Mouse (Mus musculus): ENCODE results near the gene Rbm34. TPM values are rescaled to one million over a fixed set of nuclear protein-coding genes. Genes with fewer than 3 reads are reported as not detected.

Rbm34 gene
- polyA plus RNA-seq, 1 experiment = 3.7 TPM

- H3K27me3 ChIP-seq (ENCODE audit: control insufficient read depth, insufficient read depth, low read length) = no peaks in the 10 kb centered on the region
- peaks cover 16% of the 10 kb centered on the region for H3K4me1 ChIP-seq (replicated peaks; ENCODE audit: control insufficient read depth, insufficient read depth, low read length)
- WGBS = under 1% methylated on average over 48 of the region's 48 CpGs
- TF ChIP-seq POLR2A (IDR thresholded peaks at IDR 0.05; ENCODE audit: control insufficient read depth, extremely low read depth, insufficient read depth, low read length, poor library complexity) (peak; percentile 58; the same call in 1 of the 2 replicates), CTCF (IDR thresholded peaks at IDR 0.05; ENCODE audit: borderline replicate concordance, control insufficient read depth, extremely low read depth, insufficient read depth, low read length, poor library complexity) (no peak)
- H3K36me3 ChIP-seq (ENCODE audit: control insufficient read depth, insufficient read depth, low read length) = peaks cover 8% of the 10 kb centered on the region
- peak within 1 kb of the TSS; percentile 66 for H3K4me3 ChIP-seq (ENCODE audit: control insufficient read depth, insufficient read depth, low read length)
- H3K27ac ChIP-seq (ENCODE audit: control insufficient read depth, insufficient read depth, low read length) = no peak within 1 kb of the TSS
- peak; percentile 92 for DNase-seq
These were observed 25.1 kb downstream of the Rbm34 start, which contains the start of gene Tomm20 for GRCm38 (mm10) chr8:126945730-126946163. Gene Tomm20 (minus strand): TSS chr8:126945844.

- Histone ChIP-seq H3K27ac (ENCODE audit: control insufficient read depth, insufficient read depth, low read length) (no peak overlapping the region), H3K27me3 (ENCODE audit: control insufficient read depth, insufficient read depth, low read length) (no peaks in the 10 kb centered on the region), H3K36me3 (ENCODE audit: control insufficient read depth, insufficient read depth, low read length) (peaks cover 1% of the 10 kb centered on the region), H3K4me3 (ENCODE audit: control insufficient read depth, insufficient read depth, low read length) (peak overlapping the region; percentile 66), H3K4me1 (replicated peaks; ENCODE audit: control insufficient read depth, insufficient read depth, low read length) (peaks cover 16% of the 10 kb centered on the region)
- WGBS = under 1% methylated on average over 46 of the region's 46 CpGs
- no peak for TF ChIP-seq CTCF (IDR thresholded peaks at IDR 0.05; ENCODE audit: borderline replicate concordance, control insufficient read depth, extremely low read depth, insufficient read depth, low read length, poor library complexity)
- peak; percentile 39 for DNase-seq
These were observed 25.8 kb downstream of the Rbm34 start for GRCm38 (mm10) chr8:126944781-126945691.

GRCm38 (mm10) chr8:126943565-126943964, 27.3 kb downstream of the Rbm34 start:
- no peak overlapping the region for H3K4me3 ChIP-seq (ENCODE audit: control insufficient read depth, insufficient read depth, low read length)
- H3K27ac ChIP-seq (ENCODE audit: control insufficient read depth, insufficient read depth, low read length) = no peak overlapping the region
- peaks cover 9% of the 10 kb centered on the region for H3K36me3 ChIP-seq (ENCODE audit: control insufficient read depth, insufficient read depth, low read length)
- no peaks in the 10 kb centered on the region for H3K27me3 ChIP-seq (ENCODE audit: control insufficient read depth, insufficient read depth, low read length)
- WGBS = 85% methylated on average over 7 of the region's 7 CpGs
- H3K4me1 ChIP-seq (replicated peaks; ENCODE audit: control insufficient read depth, insufficient read depth, low read length) = peaks cover 16% of the 10 kb centered on the region
- DNase-seq = no peak
- TF ChIP-seq CTCF (IDR thresholded peaks at IDR 0.05; ENCODE audit: borderline replicate concordance, control insufficient read depth, extremely low read depth, insufficient read depth, low read length, poor library complexity) (no peak), POLR2A (IDR thresholded peaks at IDR 0.05; ENCODE audit: control insufficient read depth, extremely low read depth, insufficient read depth, low read length, poor library complexity) (no peak)

GRCm38 (mm10) chr8:126937337-126937736, 33.5 kb downstream of the Rbm34 start:
- Histone ChIP-seq H3K27me3 (ENCODE audit: control insufficient read depth, insufficient read depth, low read length) (no peaks in the 10 kb centered on the region), H3K4me1 (replicated peaks; ENCODE audit: control insufficient read depth, insufficient read depth, low read length) (no peaks in the 10 kb centered on the region), H3K4me3 (ENCODE audit: control insufficient read depth, insufficient read depth, low read length) (no peak overlapping the region), H3K27ac (ENCODE audit: control insufficient read depth, insufficient read depth, low read length) (no peak overlapping the region), H3K36me3 (ENCODE audit: control insufficient read depth, insufficient read depth, low read length) (peaks cover 66% of the 10 kb centered on the region)
- DNase-seq = no peak
- 93% methylated on average over 3 of the region's 3 CpGs for WGBS
- TF ChIP-seq CTCF (IDR thresholded peaks at IDR 0.05; ENCODE audit: borderline replicate concordance, control insufficient read depth, extremely low read depth, insufficient read depth, low read length, poor library complexity) (no peak), POLR2A (IDR thresholded peaks at IDR 0.05; ENCODE audit: control insufficient read depth, extremely low read depth, insufficient read depth, low read length, poor library complexity) (no peak)

GRCm38 (mm10) chr8:126935932-126936331, 34.9 kb downstream of the Rbm34 start:
- Histone ChIP-seq H3K4me1 (replicated peaks; ENCODE audit: control insufficient read depth, insufficient read depth, low read length) (no peaks in the 10 kb centered on the region), H3K27ac (ENCODE audit: control insufficient read depth, insufficient read depth, low read length) (no peak overlapping the region), H3K4me3 (ENCODE audit: control insufficient read depth, insufficient read depth, low read length) (no peak overlapping the region), H3K27me3 (ENCODE audit: control insufficient read depth, insufficient read depth, low read length) (no peaks in the 10 kb centered on the region), H3K36me3 (ENCODE audit: control insufficient read depth, insufficient read depth, low read length) (peaks cover 67% of the 10 kb centered on the region)
- no peak for DNase-seq
- TF ChIP-seq CTCF (IDR thresholded peaks at IDR 0.05; ENCODE audit: borderline replicate concordance, control insufficient read depth, extremely low read depth, insufficient read depth, low read length, poor library complexity) (no peak), POLR2A (IDR thresholded peaks at IDR 0.05; ENCODE audit: control insufficient read depth, extremely low read depth, insufficient read depth, low read length, poor library complexity) (no peak)

- H3K4me1 ChIP-seq (replicated peaks; ENCODE audit: control insufficient read depth, insufficient read depth, low read length) = no peaks in the 10 kb centered on the region
- H3K27me3 ChIP-seq (ENCODE audit: control insufficient read depth, insufficient read depth, low read length) = no peaks in the 10 kb centered on the region
- peaks cover 67% of the 10 kb centered on the region for H3K36me3 ChIP-seq (ENCODE audit: control insufficient read depth, insufficient read depth, low read length)
- DNase-seq = no peak
- no peak overlapping the region for H3K27ac ChIP-seq (ENCODE audit: control insufficient read depth, insufficient read depth, low read length)
- WGBS = 98% methylated on average over 2 of the region's 2 CpGs
- no peak overlapping the region for H3K4me3 ChIP-seq (ENCODE audit: control insufficient read depth, insufficient read depth, low read length)
- TF ChIP-seq POLR2A (IDR thresholded peaks at IDR 0.05; ENCODE audit: control insufficient read depth, extremely low read depth, insufficient read depth, low read length, poor library complexity) (no peak), CTCF (IDR thresholded peaks at IDR 0.05; ENCODE audit: borderline replicate concordance, control insufficient read depth, extremely low read depth, insufficient read depth, low read length, poor library complexity) (no peak)
These were observed 35.5 kb downstream of the Rbm34 start for GRCm38 (mm10) chr8:126935387-126935786.
